Mouse (Mus musculus) brain, embryonic 18.5 days (tissue): ENCODE measurements around the gene Gm21865.
"Not testable (repeated sequence)": the region's sequence is repeated elsewhere in the genome, so short reads cannot be mapped to it uniquely, and the experiment has no call there.

ENCODE experiments used
- DNase-seq: peaks from one replicate; pipeline ENCODE4 v3.0.0-alpha.2; 2012; ENCODE audit warnings: low read depth, low spot score

Gene Gm21865

DNA sequence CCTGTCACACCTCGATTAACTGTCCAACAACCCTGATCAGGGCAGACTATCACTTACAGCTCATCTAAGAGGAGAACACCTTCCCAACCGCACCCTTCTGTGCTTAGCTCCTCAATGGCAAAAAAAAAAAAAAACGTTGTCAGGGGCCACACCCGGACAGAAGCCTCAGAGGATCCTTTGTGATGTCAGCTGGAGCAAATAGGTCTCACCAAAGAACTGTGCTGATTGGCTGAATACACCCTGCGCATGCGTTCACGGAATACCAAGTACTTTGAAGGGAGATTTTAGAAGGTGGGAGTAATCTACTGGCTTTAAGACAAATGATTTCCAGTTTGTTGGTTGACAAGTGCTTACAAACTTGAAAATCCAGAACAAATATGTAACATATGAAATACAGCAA lies at the start of gene Gm21865:
TSS of gene Gm21865 (minus strand) at position 101 of the 400 bp plus-strand sequence.
- DNase-seq = not testable (repeated sequence)
